Mouse (Mus musculus): ENCODE data around the gene Irgm2.
"Not testable (repeated sequence)": the region's sequence is repeated elsewhere in the genome, so short reads cannot be mapped to it uniquely, and the experiment has no call there.

The Irgm2 gene

GRCm38 (mm10) chr11:58199229-58200037 is at the start of gene Irgm2, which contains the start of gene Igtp:
Gene Irgm2, plus strand, starts transcription at chr11:58199618.
Gene Igtp, plus strand, starts transcription at chr11:58199556.
- DNase-seq = peak; percentile 20

GRCm38 (mm10) chr11:58155458-58155857 is 44.0 kb upstream of the Irgm2 start:
- DNase-seq = no peak

GRCm38 (mm10) chr11:58156871-58157270 is 42.5 kb upstream of the Irgm2 start:
- no peak for DNase-seq

GRCm38 (mm10) chr11:58165072-58165471 is 34.3 kb upstream of the Irgm2 start:
- DNase-seq = no peak

- no peak for DNase-seq
Measured at GRCm38 (mm10) chr11:58167822-58168166, 31.6 kb upstream of the Irgm2 start.

GRCm38 (mm10) chr11:58168167-58168915 is 31.1 kb upstream of the Irgm2 start, which contains the start of gene Gemin5:
Gene Gemin5, minus strand, starts transcription at chr11:58168539.
- DNase-seq = peak; percentile 87

GRCm38 (mm10) chr11:58169666-58170065 is 29.8 kb upstream of the Irgm2 start:
- DNase-seq = no peak

- DNase-seq = peak; percentile 95
Measured at GRCm38 (mm10) chr11:58171459-58172091, 27.8 kb upstream of the Irgm2 start, which contains the start of gene Mrpl22. Gene Mrpl22, plus strand, starts transcription at chr11:58171661.

GRCm38 (mm10) chr11:58179563-58179962 is 19.9 kb upstream of the Irgm2 start:
- DNase-seq = peak; percentile 75

GRCm38 (mm10) chr11:58179986-58180385 is 19.4 kb upstream of the Irgm2 start:
- DNase-seq = not testable (repeated sequence)

- no peak for DNase-seq
Measured at GRCm38 (mm10) chr11:58180756-58181155, 18.7 kb upstream of the Irgm2 start.

GRCm38 (mm10) chr11:58183579-58183978 is 15.8 kb upstream of the Irgm2 start:
- no peak for DNase-seq

- DNase-seq = no peak
Measured at GRCm38 (mm10) chr11:58189675-58190074, 9.7 kb upstream of the Irgm2 start.

- DNase-seq = no peak
Measured at GRCm38 (mm10) chr11:58193326-58193725, 6.1 kb upstream of the Irgm2 start.

- DNase-seq = no peak
Measured at GRCm38 (mm10) chr11:58193860-58194520, 5.4 kb upstream of the Irgm2 start.

GRCm38 (mm10) chr11:58198663-58199062 is 755 bp upstream of the Irgm2 start:
- no peak for DNase-seq

- DNase-seq = no peak
Measured at GRCm38 (mm10) chr11:58200226-58200625, 808 bp downstream of the Irgm2 start.

- DNase-seq = no peak
Measured at GRCm38 (mm10) chr11:58201052-58201451, 1.6 kb downstream of the Irgm2 start.

GRCm38 (mm10) chr11:58210321-58210886 is 11.0 kb downstream of the Irgm2 start:
- DNase-seq = no peak

- DNase-seq = no peak
Measured at GRCm38 (mm10) chr11:58211062-58211681, 11.8 kb downstream of the Irgm2 start.

GRCm38 (mm10) chr11:58211682-58212067 is 12.3 kb downstream of the Irgm2 start:
- no peak for DNase-seq

Measured in cerebellum, adult 8-10 months (tissue).